Mouse (Mus musculus) heart, adult 2 months (tissue): ENCODE results near the gene Cep295.
A peak's percentile ranks its signal among the peaks of the same experiment; 100 is the strongest.

Source experiments
- CTCF ChIP-seq: fragments of 200-600 bp; IDR thresholded peaks from 2 replicates; pipeline ENCODE4 v1.8.1; 2022; ENCODE audit warnings: antibody characterized with exemption, mild to moderate bottlenecking, moderate library complexity
- EP300 ChIP-seq: fragments of 200-500 bp; IDR thresholded peaks from 2 replicates; pipeline ENCODE4 v1.6.1; 2011; ENCODE audit warnings: low read depth, low read length, control low read depth; ENCODE audit not compliant: insufficient read depth
- POLR2A ChIP-seq: fragments of 200-500 bp; IDR thresholded peaks from 2 replicates; pipeline ENCODE4 v1.6.1; 2011; ENCODE audit warnings: mild to moderate bottlenecking, low read depth, low read length, control low read depth; ENCODE audit not compliant: insufficient read depth

- TF ChIP-seq EP300: no peak
- peak; percentile 72 for TF ChIP-seq CTCF
- no peak for TF ChIP-seq POLR2A
These were observed 8.3 kb upstream of the Cep295 start for GRCm38 (mm10) chr9:15365856-15366255.
